Mouse (Mus musculus) splenic B cell, adult 2 months (primary cell): Measurements from ENCODE around the gene Vmn2r22.
"Not testable (repeated sequence)": the region's sequence is repeated elsewhere in the genome, so short reads cannot be mapped to it uniquely, and the experiment has no call there.

Experiments used
- DNase-seq: peaks from one replicate; pipeline ENCODE4 v3.0.0-alpha.2; 2011; ENCODE audit warnings: low read depth, low spot score
- H3K27me3 ChIP-seq: 2 replicates; pipeline ENCODE4 v1.6.1; 2012; ENCODE audit warnings: mild to moderate bottlenecking, low read length, moderate library complexity, mixed read lengths; ENCODE audit not compliant: control insufficient read depth, poor library complexity, insufficient read depth, severe bottlenecking
- H3K36me3 ChIP-seq: 2 replicates; pipeline ENCODE4 v1.6.1; 2012; ENCODE audit warnings: mild to moderate bottlenecking, low read length, moderate library complexity, mixed read lengths; ENCODE audit not compliant: control insufficient read depth, poor library complexity, insufficient read depth, severe bottlenecking

Gene Vmn2r22

DNA sequence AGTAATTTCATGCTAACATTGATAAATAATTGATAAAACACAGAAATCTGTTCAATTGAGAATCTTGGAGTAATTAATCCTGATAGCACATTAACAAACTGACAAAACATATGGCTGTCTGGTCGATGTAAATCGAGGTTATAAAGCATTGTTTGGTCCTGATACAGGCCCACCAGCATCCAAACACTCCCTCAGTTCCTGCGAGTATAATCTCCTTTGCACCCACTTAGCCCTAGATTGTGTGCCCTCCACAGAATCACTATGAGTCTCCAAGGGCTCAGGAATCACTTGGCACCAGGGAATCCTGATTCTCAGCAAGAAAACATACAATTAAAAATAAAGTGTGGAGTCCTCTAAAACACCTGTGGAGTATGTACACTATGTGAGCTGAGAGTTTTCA, at the start of gene Vmn2r22:
TSS of gene Vmn2r22 (minus strand) at position 101 of the 400 bp plus-strand sequence.
- not testable (repeated sequence) for H3K36me3 ChIP-seq, DNase-seq, H3K27me3 ChIP-seq

DNA sequence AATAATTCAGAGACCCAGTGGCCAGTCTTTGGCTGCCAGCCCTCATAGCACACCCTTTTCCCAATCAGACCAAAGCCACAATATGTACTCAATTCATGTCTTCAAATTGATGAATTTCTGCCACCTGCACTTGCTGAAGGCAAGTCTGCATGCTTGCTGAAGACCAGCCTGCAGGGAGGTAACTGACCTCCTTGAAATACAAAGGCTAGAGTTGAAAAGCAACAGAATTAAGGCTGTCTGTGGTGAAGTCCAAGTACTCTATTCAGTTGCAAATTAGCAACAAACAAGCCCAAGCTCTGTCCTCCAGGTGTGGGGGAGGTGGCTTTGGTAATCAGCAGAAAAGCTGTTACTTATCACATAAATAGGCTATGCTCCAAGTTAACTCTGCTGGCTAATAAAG, 46.7 kb upstream of the Vmn2r22 start:
- no peaks in the 10 kb centered on the region for H3K36me3 ChIP-seq
- no peaks in the 10 kb centered on the region for H3K27me3 ChIP-seq
- no peak for DNase-seq

DNA sequence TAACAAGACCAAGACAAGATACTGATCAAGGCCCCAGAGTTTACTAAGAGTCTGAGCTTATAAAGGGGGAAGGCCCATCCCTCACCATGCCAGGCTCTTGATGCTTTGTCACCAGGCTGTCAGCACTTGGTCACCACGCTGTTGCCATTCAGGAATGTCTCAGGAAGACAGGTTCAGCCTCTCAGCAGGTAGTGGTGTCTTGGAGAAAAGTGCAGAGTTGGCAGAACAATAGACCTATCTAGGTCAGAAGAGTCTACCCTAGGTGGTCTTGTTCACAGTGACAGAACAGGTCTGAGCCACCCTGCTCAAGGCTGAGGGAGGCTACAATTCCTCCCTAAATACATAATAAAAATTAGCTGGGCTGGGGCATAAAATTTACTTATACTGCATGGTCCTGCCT, 46.1 kb upstream of the Vmn2r22 start:
- not testable (repeated sequence) for H3K27me3 ChIP-seq, H3K36me3 ChIP-seq, DNase-seq

DNA sequence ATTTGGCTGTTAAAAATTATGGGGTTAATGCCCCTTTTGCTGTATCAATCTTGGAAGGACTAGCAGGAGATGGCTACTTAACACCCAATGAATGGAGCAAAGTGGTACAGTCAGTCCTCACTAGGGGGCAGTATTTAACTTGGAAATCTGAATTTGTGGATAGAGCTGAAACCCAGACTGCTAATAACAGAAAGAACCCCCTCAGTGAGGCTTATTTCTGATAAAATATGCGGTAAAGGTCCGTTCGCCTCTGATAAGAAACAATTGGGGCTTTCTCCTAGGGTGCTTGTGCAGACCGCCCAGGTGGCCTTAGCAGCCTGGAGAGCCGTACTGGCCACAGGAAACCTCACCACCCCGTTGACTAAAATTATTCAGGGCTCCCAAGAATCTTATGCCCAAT, 6.5 kb upstream of the Vmn2r22 start:
- Histone ChIP-seq H3K36me3 (no peaks in the 10 kb centered on the region), H3K27me3 (no peaks in the 10 kb centered on the region)
- peak; percentile 9 for DNase-seq

DNA sequence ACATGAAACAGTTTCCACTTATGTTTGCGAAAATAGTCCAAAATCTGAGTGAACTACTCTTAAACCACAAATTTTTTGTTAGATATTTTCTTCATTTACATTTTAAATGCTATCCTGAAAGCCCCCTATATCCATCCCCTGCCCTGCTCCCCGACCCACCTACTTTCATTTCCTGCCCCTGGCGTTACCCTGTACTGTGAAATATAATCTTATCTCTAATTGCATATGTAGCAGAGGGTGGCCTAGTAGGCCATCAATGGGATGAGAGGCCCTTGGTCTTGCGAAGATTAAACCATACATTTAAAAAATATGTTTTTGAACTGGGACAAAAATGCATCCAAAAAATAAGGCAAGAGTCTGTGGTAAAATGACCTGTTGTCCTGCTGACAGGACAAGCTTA, 11.1 kb downstream of the Vmn2r22 start:
- H3K27me3 ChIP-seq, H3K36me3 ChIP-seq, DNase-seq: not testable (repeated sequence)

DNA sequence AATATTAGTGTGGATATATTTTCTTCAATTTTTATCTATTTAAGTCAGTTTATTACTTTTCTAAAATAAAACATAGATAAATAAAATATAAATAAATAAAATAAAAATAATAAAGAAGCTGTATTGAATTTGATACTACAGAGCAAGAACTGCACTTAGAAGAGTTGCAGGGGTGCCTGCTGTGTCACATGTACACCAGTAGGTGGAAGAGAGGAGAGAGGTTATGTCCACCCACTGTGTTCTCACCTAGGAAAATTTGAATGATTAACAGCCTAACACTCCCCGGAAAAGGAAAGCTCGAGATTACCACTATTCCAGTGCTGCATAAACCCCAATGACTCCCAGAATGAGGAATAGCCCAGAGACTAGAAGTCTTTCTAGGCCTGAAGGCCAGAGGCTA, 26.7 kb downstream of the Vmn2r22 start:
- H3K36me3 ChIP-seq, DNase-seq, H3K27me3 ChIP-seq: not testable (repeated sequence)

DNA sequence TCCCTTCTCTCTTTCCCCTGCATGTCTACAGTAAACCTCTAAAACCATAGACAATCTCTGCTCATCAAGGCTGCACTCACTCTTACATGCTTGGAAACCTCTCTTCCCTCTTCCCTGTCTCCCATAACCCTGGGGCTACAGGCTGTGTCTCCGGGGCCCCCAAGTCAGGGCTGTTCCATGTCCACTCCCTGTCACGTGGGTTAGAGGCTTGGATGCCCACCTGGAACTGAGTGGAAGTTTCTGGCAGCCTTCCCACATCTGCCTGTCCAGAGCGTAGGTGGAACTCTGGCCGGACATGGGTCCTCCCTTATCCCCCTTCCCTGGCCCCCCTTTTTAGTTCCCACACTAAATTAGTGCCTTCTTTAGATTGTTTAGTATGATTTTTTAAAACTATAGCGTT, 62.2 kb downstream of the Vmn2r22 start:
- not testable (repeated sequence) for H3K36me3 ChIP-seq, H3K27me3 ChIP-seq, DNase-seq

DNA sequence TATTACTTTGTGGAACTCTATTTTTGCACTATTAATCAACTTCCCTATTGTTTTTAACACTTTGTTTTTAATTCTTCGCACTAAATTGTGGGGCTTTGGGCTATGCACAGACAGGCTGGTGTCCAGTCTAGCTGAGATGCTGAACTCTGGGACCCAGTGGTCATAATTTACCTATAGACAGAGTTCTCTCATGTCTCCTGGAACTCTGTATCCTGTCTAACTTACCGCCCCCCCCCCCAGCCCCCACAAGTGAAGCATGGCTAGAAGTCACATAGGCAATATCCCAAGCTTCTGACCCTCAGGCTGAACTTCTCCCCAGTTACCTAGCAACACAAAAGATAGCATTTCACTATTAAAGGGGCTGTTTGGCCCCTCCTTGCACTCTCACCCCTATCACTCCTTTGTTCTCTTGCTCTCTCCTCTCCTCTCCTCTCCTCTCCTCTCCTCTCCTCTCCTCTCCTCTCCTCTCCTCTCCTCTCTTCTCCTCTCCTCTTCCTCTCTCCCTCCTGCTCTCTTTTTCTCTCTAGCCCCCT, 62.7 kb downstream of the Vmn2r22 start:
- not testable (repeated sequence) for DNase-seq, H3K36me3 ChIP-seq, H3K27me3 ChIP-seq

DNA sequence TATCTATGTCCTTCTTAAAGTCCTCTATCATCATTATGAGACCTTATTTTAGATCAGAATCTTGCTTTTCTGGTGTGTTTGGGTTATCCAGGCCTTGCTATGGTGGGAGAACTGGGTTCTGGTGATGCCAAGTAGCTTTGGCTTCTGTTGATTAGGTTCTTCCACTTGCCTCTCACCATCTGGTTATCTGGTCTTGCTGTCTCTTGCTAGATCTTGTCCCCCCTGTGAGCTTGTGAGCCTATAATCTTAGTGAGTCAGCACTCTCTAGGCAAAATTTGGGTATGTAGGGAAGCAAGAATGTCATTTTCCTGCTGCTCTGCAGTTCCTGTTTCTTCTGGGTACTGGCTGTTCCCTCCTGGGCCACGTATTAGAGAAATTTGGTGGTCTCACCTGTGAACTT, 66.5 kb downstream of the Vmn2r22 start:
- DNase-seq, H3K36me3 ChIP-seq, H3K27me3 ChIP-seq: not testable (repeated sequence)

DNA sequence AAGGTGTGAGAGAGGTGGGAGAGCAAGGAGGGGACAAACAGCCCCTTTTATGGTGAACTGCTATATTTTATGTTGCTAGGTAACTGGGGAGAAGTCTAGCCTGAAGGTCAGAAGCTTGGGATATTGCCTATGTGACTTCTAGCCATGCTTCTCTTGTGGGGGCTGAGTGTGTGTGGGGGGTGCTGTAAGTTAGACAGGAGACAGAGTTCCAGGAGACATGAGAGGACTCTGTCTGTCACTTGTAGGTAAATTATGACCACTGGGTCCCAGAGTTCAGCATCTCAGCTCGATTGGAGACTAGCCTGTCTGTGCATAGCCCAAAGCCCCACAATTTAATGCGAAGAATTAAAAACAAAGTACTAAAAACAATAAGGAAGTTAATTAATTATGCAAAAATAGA, 75.8 kb downstream of the Vmn2r22 start:
- H3K27me3 ChIP-seq, H3K36me3 ChIP-seq, DNase-seq: not testable (repeated sequence)
